In the genomic region with DNA sequence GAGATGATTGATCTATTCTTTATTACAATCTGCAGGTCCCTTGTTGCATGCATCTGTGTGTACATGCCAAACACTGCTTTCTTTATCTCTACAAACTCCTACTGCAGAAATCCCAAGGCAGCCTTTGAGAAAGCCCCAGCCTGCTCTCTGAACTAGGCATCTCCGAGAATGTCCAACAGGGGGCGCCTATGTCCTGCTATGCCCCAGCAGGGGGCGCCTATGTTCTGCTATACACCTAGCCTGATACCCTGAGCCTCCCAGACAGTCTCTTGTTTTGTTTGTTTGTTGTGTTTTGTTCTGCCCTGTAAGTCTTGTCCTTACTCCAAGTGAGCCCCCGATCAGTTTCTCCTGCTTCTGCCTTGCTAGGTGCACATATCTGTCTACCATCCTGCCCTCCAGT, we compare ENCODE assay signal across 10 mouse cellular contexts. TPM values are rescaled to one million over a fixed set of nuclear protein-coding genes. Genes with fewer than 3 reads are reported as not detected.
DNase-seq lines count a peak whose midpoint lies in the region; ATAC-seq and TF ChIP-seq lines count a peak whose summit lies in the region.
"Had no signal": no experiment of that assay in that cellular context is flagged by ENCODE, and none has a peak within 500 bp of the region (broad histone marks: within the 10 kb centered on the region; RNA-seq: fewer than 3 reads in every experiment).

No protein-coding gene starts in this region.

- no peak overlapping the region for H3K4me3 ChIP-seq in limb, embryonic 14.5 days (replicated peaks; ENCODE audit: low read length)
- no peak overlapping the region for H3K4me3 ChIP-seq in olfactory bulb, adult 2 months (ENCODE audit: insufficient read depth, low read depth, low read length)
- H3K4me3 ChIP-seq: embryonic facial prominence, embryonic 12.5 days; myocyte had no signal

- H3K27me3 ChIP-seq in limb, embryonic 14.5 days (ENCODE audit: control insufficient read depth, insufficient read depth, low read length): no peaks in the 10 kb centered on the region
- H3K27me3 ChIP-seq: embryonic facial prominence, embryonic 12.5 days had no signal

- no peaks in the 10 kb centered on the region for H3K4me1 ChIP-seq in limb, embryonic 14.5 days (ENCODE audit: control insufficient read depth, insufficient read depth, low read length)
- peaks cover 7% of the 10 kb centered on the region; the same call in 1 of the 2 replicates for H3K4me1 ChIP-seq in olfactory bulb, adult 2 months (ENCODE audit: control insufficient read depth, insufficient read depth, low read length)
- H3K4me1 ChIP-seq: embryonic facial prominence, embryonic 12.5 days had no signal

- no peak for TF ChIP-seq POLR2A in limb, embryonic 14.5 days (IDR thresholded peaks at IDR 0.05; ENCODE audit: borderline replicate concordance, extremely low read depth, insufficient read depth, insufficient read length)
- TF ChIP-seq POLR2A in olfactory bulb, adult 2 months (IDR thresholded peaks at IDR 0.05; ENCODE audit: insufficient read depth, low read depth, low read length): no peak

- ATAC-seq in limb, embryonic 14.5 days (ENCODE audit: low FRiP score, low read depth): no peak

- no peak overlapping the region for H3K27ac ChIP-seq in limb, embryonic 14.5 days (replicated peaks; ENCODE audit: low read depth, low read length)
- H3K27ac ChIP-seq in olfactory bulb, adult 2 months (ENCODE audit: insufficient read depth, low read depth, low read length): no peak overlapping the region
- H3K27ac ChIP-seq: embryonic facial prominence, embryonic 12.5 days had no signal

- H3K9ac ChIP-seq in limb, embryonic 14.5 days (ENCODE audit: low read depth, low read length, severe bottlenecking): no peak overlapping the region
- H3K9ac ChIP-seq: embryonic facial prominence, embryonic 12.5 days had no signal

- H3K4me2 ChIP-seq in limb, embryonic 14.5 days (replicated peaks; ENCODE audit: low read depth, low read length, severe bottlenecking): no peak overlapping the region
- H3K4me2 ChIP-seq: embryonic facial prominence, embryonic 12.5 days had no signal

- TF ChIP-seq CTCF in olfactory bulb, adult 2 months (IDR thresholded peaks at IDR 0.05; ENCODE audit: insufficient read depth, low read depth, low read length): peak; percentile 98

- peaks cover 65% of the 10 kb centered on the region for H3K36me3 ChIP-seq in limb, embryonic 14.5 days (ENCODE audit: control insufficient read depth, insufficient read depth, low read length)

- peak; percentile 53 for DNase-seq in A20 (ENCODE audit: low read depth, low spot score)
- DNase-seq in adrenal gland, adult 2 months: peak; percentile 73
- DNase-seq in embryo, embryonic 10 days (ENCODE audit: low spot score): peak; percentile 38
- peak; percentile 56 for DNase-seq in gastrocnemius, postnatal 25 days
- peak; percentile 83 for DNase-seq in kidney, adult 9 months
- peak; percentile 71 for DNase-seq in limb, embryonic 14.5 days (ENCODE audit: low spot score)
- peak; percentile 50 for DNase-seq in thymus, postnatal 0 days (ENCODE audit: low spot score)

- WGBS in limb, embryonic 14.5 days: 31% methylated on average over 4 of the region's 4 CpGs
- WGBS in olfactory bulb, adult 2 months: 22% methylated on average over 4 of the region's 4 CpGs

- no peaks in the 10 kb centered on the region for H3K9me3 ChIP-seq in limb, embryonic 14.5 days (ENCODE audit: control insufficient read depth, low read length)
- H3K9me3 ChIP-seq: embryonic facial prominence, embryonic 12.5 days had no signal

RNA-seq across cellular contexts. Expression of gene Mocs1, which starts 40.1 kb away (rescaled TPM):
- 10 to 100 TPM; 36.2 to 55.3 TPM for total RNA-seq in adrenal gland, adult 2 months (2021)
- 39.5 and 42.7 TPM in 2 replicates for polyA plus RNA-seq in adrenal gland, adult 2 months (2012; rRNA removed)
- total RNA-seq in gastrocnemius, postnatal 25 days (2021): 10 to 100 TPM; 16.1 to 20.3 TPM
- 18.3 and 21.5 TPM in 2 replicates for polyA plus RNA-seq in limb, embryonic 14.5 days (2012; rRNA removed)
- polyA plus RNA-seq in limb, embryonic 14.5 days (2014; fragmentation: Nextera tagmentation; extraction: Ambion mirVana): 8.0 and 8.1 TPM in 2 replicates
- not detected in 2 replicates for polyA plus RNA-seq in olfactory bulb, adult 2 months (2012; ENCODE audit: insufficient read depth, insufficient read length, low replicate concordance, missing spikeins)
- 2.5 and 3.9 TPM in 2 replicates for polyA plus RNA-seq in thymus, postnatal 0 days (2015; fragmentation: Nextera tagmentation; extraction: Ambion mirVana)
